Mouse (Mus musculus) urinary bladder, postnatal 10 days (tissue): ENCODE data around the gene Cyp1a1.
"Not testable (repeated sequence)": the region's sequence is repeated elsewhere in the genome, so short reads cannot be mapped to it uniquely, and the experiment has no call there.

Experiments
- DNase-seq: peaks from one replicate; pipeline ENCODE4 v3.0.0; 2022; ENCODE audit warnings: low spot score

Gene Cyp1a1

GRCm38 (mm10) chr9:57706496-57706895, 18.8 kb downstream of the Cyp1a1 start:
- DNase-seq: no peak

GRCm38 (mm10) chr9:57708068-57708719, 20.5 kb downstream of the Cyp1a1 start, which contains the start of gene Edc3:
Gene Edc3, plus strand, starts transcription at chr9:57708540.
- DNase-seq: peak; percentile 66

- no peak for DNase-seq
These were observed 21.1 kb downstream of the Cyp1a1 start for GRCm38 (mm10) chr9:57708720-57709274.

GRCm38 (mm10) chr9:57710214-57710613, 22.5 kb downstream of the Cyp1a1 start:
- not testable (repeated sequence) for DNase-seq

- no peak for DNase-seq
These were observed 24.5 kb downstream of the Cyp1a1 start for GRCm38 (mm10) chr9:57712194-57712593.

GRCm38 (mm10) chr9:57718408-57718807, 30.7 kb downstream of the Cyp1a1 start:
- no peak for DNase-seq

GRCm38 (mm10) chr9:57720736-57721135, 33.0 kb downstream of the Cyp1a1 start:
- DNase-seq: no peak

GRCm38 (mm10) chr9:57722371-57722770, 34.6 kb downstream of the Cyp1a1 start:
- no peak for DNase-seq

- no peak for DNase-seq
These were observed 35.6 kb downstream of the Cyp1a1 start for GRCm38 (mm10) chr9:57723315-57723715.

- DNase-seq: no peak
These were observed 36.1 kb downstream of the Cyp1a1 start for GRCm38 (mm10) chr9:57723796-57724195.

GRCm38 (mm10) chr9:57724701-57725100, 37.0 kb downstream of the Cyp1a1 start:
- no peak for DNase-seq

- no peak for DNase-seq
These were observed 40.6 kb downstream of the Cyp1a1 start for GRCm38 (mm10) chr9:57728312-57728711.

GRCm38 (mm10) chr9:57733606-57734005, 45.9 kb downstream of the Cyp1a1 start:
- no peak for DNase-seq

- DNase-seq: no peak
These were observed 52.1 kb downstream of the Cyp1a1 start for GRCm38 (mm10) chr9:57739863-57740262.

GRCm38 (mm10) chr9:57744462-57745091, 56.8 kb downstream of the Cyp1a1 start:
- no peak for DNase-seq

GRCm38 (mm10) chr9:57747067-57747466, 59.3 kb downstream of the Cyp1a1 start:
- DNase-seq: no peak

GRCm38 (mm10) chr9:57748137-57748536, 60.4 kb downstream of the Cyp1a1 start:
- no peak for DNase-seq

- DNase-seq: no peak
These were observed 61.1 kb downstream of the Cyp1a1 start for GRCm38 (mm10) chr9:57748831-57749230.

- DNase-seq: no peak
These were observed 63.2 kb downstream of the Cyp1a1 start for GRCm38 (mm10) chr9:57750901-57751300.
